Mouse (Mus musculus) midbrain, embryonic 10.5 days (tissue): ENCODE measurements at regions not wholly inside any gene's neighbourhood (a gene's known extent, or its start where the extent isn't known, plus 50 kb on each side); places are given as distances from the start of the nearest gene placed in this dataset.
A peak's percentile ranks its signal among the peaks of the same experiment; 100 is the strongest.

Experiments used
- DNase-seq: peaks from one replicate; pipeline ENCODE4 v3.0.0-alpha.2; 2017; ENCODE audit warnings: low spot score
- H3K27ac ChIP-seq: fragments of 300-500 bp; sonication (generic); replicated peaks from 2 replicates; pipeline ENCODE4 v1.5.1; 2016; ENCODE audit warnings: mild to moderate bottlenecking
- H3K27me3 ChIP-seq: fragments of 300-500 bp; sonication (generic); 2 replicates; pipeline ENCODE4 v1.6.1; 2016; ENCODE audit warnings: low read depth, mild to moderate bottlenecking; ENCODE audit not compliant: poor library complexity, severe bottlenecking
- H3K36me3 ChIP-seq: fragments of 300-500 bp; sonication (generic); 2 replicates; pipeline ENCODE4 v1.6.1; 2016; ENCODE audit warnings: mild to moderate bottlenecking, moderate library complexity
- H3K4me1 ChIP-seq: fragments of 300-500 bp; sonication (generic); 2 replicates; pipeline ENCODE4 v1.6.1; 2016
- H3K4me3 ChIP-seq: fragments of 300-500 bp; sonication (generic); 2 replicates; pipeline ENCODE4 v1.5.1; 2016; ENCODE audit warnings: mild to moderate bottlenecking, moderate library complexity
- H3K9me3 ChIP-seq: fragments of 300-500 bp; sonication (generic); replicated peaks from 2 replicates; pipeline ENCODE4 v1.6.1; 2016; ENCODE audit warnings: mild to moderate bottlenecking
- WGBS: fragments of 180-500 bp; shearing (Covaris S2); methylation state at CpG from one replicate; pipeline ENCODE4 v1.1.7; 2016; 5-methylcytosine and 5-hydroxymethylcytosine counted together

- Histone ChIP-seq H3K36me3 (no peaks in the 10 kb centered on the region), H3K4me3 (no peak overlapping the region), H3K4me1 (peaks cover 28% of the 10 kb centered on the region), H3K27ac (no peak overlapping the region; the same call in 1 of the 2 replicates), H3K27me3 (peaks cover 79% of the 10 kb centered on the region), H3K9me3 (no peaks in the 10 kb centered on the region)
- 28% methylated on average over 13 of the region's 13 CpGs for WGBS
- DNase-seq = no peak
Measured at GRCm38 (mm10) chr11:95198196-95198595, 52.1 kb upstream of the Dlx4 start.

- H3K4me1 ChIP-seq = peaks cover 35% of the 10 kb centered on the region
Measured at GRCm38 (mm10) chr11:95200971-95201370, 54.9 kb upstream of the Dlx4 start.

GRCm38 (mm10) chr11:95210185-95211030 lies 50.9 kb upstream of the Tac4 start:
- Histone ChIP-seq H3K27ac (peak overlapping the region; percentile 73), H3K9me3 (no peaks in the 10 kb centered on the region), H3K4me3 (peak overlapping the region; percentile 50), H3K27me3 (peaks cover 70% of the 10 kb centered on the region), H3K4me1 (peaks cover 41% of the 10 kb centered on the region), H3K36me3 (no peaks in the 10 kb centered on the region)
- 3% methylated on average over 21 of the region's 22 CpGs for WGBS
- peak; percentile 64 for DNase-seq

More at GRCm38 (mm10) chr11:95200971-95201370, 54.9 kb upstream of the Dlx4 start:
- 53% methylated on average over 3 of the region's 3 CpGs for WGBS
- Histone ChIP-seq H3K27ac (no peak overlapping the region), H3K9me3 (no peaks in the 10 kb centered on the region), H3K27me3 (peaks cover 100% of the 10 kb centered on the region), H3K36me3 (no peaks in the 10 kb centered on the region), H3K4me3 (no peak overlapping the region)
- DNase-seq = no peak

- Histone ChIP-seq H3K27me3 (peaks cover 70% of the 10 kb centered on the region), H3K4me3 (peak overlapping the region; percentile 50), H3K36me3 (no peaks in the 10 kb centered on the region), H3K9me3 (no peaks in the 10 kb centered on the region), H3K4me1 (peaks cover 35% of the 10 kb centered on the region), H3K27ac (peak overlapping the region; percentile 73)
- no peak for DNase-seq
- WGBS = 29% methylated on average over 5 of the region's 5 CpGs
Measured at GRCm38 (mm10) chr11:95211031-95211425, 50.3 kb upstream of the Tac4 start.
